Mouse (Mus musculus) erythroblast, embryonic 14.5 days (primary cell): ENCODE data around the gene Fgf22.

Experiments
- GATA1 ChIP-seq: IDR thresholded peaks from 2 replicates; pipeline ENCODE4 v1.6.1; 2012; ENCODE audit warnings: low read length, inconsistent platforms, mixed read lengths
- TAL1 ChIP-seq: IDR thresholded peaks from 3 replicates; pipeline ENCODE4 v1.6.1; 2012; ENCODE audit warnings: low read length, inconsistent platforms, mixed read lengths

DNA sequence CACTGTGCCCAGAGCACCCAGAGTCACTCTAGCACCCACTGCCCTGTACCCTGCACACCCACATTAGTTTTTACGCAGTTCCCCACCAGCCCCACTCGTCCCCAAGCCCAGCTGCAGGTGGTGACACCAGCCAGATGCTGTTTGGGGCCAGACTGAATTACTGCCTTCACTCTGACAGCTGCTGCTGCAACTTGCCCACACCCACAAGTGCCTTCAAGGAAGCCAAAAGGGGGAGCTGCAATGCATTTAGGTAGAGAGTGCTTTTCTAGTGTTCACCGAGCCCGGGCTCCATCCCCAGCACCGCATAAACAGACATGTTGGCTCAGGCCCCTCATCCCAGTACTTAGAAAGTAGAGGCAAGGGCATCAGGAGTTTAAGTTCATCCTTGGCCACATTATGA, 27.1 kb downstream of the Fgf22 start:
- no peak for TF ChIP-seq TAL1
- TF ChIP-seq GATA1 = no peak
